Mouse (Mus musculus): ENCODE measurements around the gene Ppp6r2. TPM values are rescaled to one million over a fixed set of nuclear protein-coding genes. Genes with fewer than 3 reads are reported as not detected.

Gene Ppp6r2
- polyA plus RNA-seq, 1 experiment, result 49.8 TPM

GRCm38 (mm10) chr15:89286582-89286981 is 75.2 kb downstream of the Ppp6r2 start:
- H3K4me3 ChIP-seq (ENCODE audit: control insufficient read depth, low read depth, low read length), result no peak overlapping the region
- H3K4me1 ChIP-seq (ENCODE audit: control insufficient read depth, insufficient read depth, low read length), result no peaks in the 10 kb centered on the region
- TF ChIP-seq POLR2A (IDR thresholded peaks at IDR 0.05; ENCODE audit: control insufficient read depth, low read depth, low read length), result no peak
- TF ChIP-seq CTCF (IDR thresholded peaks at IDR 0.05; ENCODE audit: control insufficient read depth, insufficient read depth, insufficient replicate concordance, low read depth, low read length), result no peak
- H3K36me3 ChIP-seq (ENCODE audit: control insufficient read depth, insufficient read depth, low read length), result peaks cover 7% of the 10 kb centered on the region; the same call in 1 of the 2 replicates
- no peak overlapping the region for H3K27ac ChIP-seq (ENCODE audit: control insufficient read depth, insufficient read depth, low read depth, low read length)
- H3K27me3 ChIP-seq (ENCODE audit: control insufficient read depth, insufficient read depth, low read length), result no peaks in the 10 kb centered on the region

DNA sequence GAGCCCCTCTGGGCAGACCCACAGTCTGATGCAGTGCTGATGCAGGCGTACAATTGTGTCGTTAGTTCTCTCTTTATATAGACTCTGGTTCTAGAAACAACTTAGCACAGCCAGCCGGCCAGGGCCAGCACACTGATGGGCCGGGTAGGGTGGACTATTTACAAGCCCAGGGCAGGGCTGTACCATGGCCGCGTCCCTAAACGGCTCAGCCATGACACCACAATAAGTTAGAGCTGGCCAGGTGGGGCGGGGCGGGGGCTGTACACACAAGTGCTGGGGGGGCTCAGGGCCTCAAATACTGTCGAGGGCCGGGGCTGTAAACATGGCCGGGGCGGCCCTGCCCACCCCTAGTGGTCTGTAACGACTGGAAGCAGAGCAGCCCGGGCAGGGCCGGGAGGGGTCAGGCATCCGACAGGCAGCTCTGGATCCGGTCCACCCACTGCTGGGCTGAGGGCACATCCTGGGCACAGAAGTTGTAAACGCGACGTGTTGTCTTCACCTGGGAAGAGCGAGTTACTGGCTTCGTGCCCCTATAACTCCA is 76.9 kb downstream of the Ppp6r2 start:
- H3K4me1 ChIP-seq (ENCODE audit: control insufficient read depth, insufficient read depth, low read length), result no peaks in the 10 kb centered on the region
- no peak overlapping the region for H3K4me3 ChIP-seq (ENCODE audit: control insufficient read depth, low read depth, low read length)
- H3K36me3 ChIP-seq (ENCODE audit: control insufficient read depth, insufficient read depth, low read length), result peaks cover 7% of the 10 kb centered on the region; the same call in 1 of the 2 replicates
- TF ChIP-seq CTCF (IDR thresholded peaks at IDR 0.05; ENCODE audit: control insufficient read depth, insufficient read depth, insufficient replicate concordance, low read depth, low read length) (no peak), POLR2A (IDR thresholded peaks at IDR 0.05; ENCODE audit: control insufficient read depth, low read depth, low read length) (no peak)
- H3K27me3 ChIP-seq (ENCODE audit: control insufficient read depth, insufficient read depth, low read length), result no peaks in the 10 kb centered on the region
- H3K27ac ChIP-seq (ENCODE audit: control insufficient read depth, insufficient read depth, low read depth, low read length), result no peak overlapping the region

- TF ChIP-seq CTCF (IDR thresholded peaks at IDR 0.05; ENCODE audit: control insufficient read depth, insufficient read depth, insufficient replicate concordance, low read depth, low read length), result no peak
- TF ChIP-seq POLR2A (IDR thresholded peaks at IDR 0.05; ENCODE audit: control insufficient read depth, low read depth, low read length), result no peak
These were observed 78.1 kb downstream of the Ppp6r2 start for GRCm38 (mm10) chr15:89289455-89289854.

DNA sequence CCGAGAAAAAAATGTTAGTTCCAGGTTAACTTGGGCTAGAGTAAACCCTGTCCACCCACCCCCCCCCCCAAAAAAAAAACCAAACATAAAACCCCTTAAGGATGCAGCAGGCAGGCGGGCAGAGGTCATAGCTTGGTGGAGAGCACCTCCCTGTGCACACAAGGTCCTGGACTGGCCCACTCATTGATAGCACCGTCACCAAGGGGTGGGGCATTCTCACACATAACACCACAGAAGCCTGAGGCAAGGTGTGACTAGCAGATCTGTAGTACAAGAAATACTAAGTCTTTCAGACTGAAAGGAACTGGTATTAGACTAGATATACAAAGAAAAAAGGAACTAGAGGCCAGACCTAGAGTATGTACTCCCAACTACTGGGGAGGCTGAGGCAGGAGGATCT is 80.2 kb downstream of the Ppp6r2 start:
- H3K36me3 ChIP-seq (ENCODE audit: control insufficient read depth, insufficient read depth, low read length), result peaks cover 7% of the 10 kb centered on the region
- H3K4me3 ChIP-seq (ENCODE audit: control insufficient read depth, low read depth, low read length), result no peak overlapping the region
- no peak overlapping the region for H3K27ac ChIP-seq (ENCODE audit: control insufficient read depth, insufficient read depth, low read depth, low read length)
- no peak for TF ChIP-seq CTCF (IDR thresholded peaks at IDR 0.05; ENCODE audit: control insufficient read depth, insufficient read depth, insufficient replicate concordance, low read depth, low read length)
- no peak for TF ChIP-seq POLR2A (IDR thresholded peaks at IDR 0.05; ENCODE audit: control insufficient read depth, low read depth, low read length)
- H3K4me1 ChIP-seq (ENCODE audit: control insufficient read depth, insufficient read depth, low read length), result no peaks in the 10 kb centered on the region
- H3K27me3 ChIP-seq (ENCODE audit: control insufficient read depth, insufficient read depth, low read length), result no peaks in the 10 kb centered on the region

More at GRCm38 (mm10) chr15:89289455-89289854, 78.1 kb downstream of the Ppp6r2 start:
- H3K27ac ChIP-seq (ENCODE audit: control insufficient read depth, insufficient read depth, low read depth, low read length), result no peak overlapping the region
- H3K4me1 ChIP-seq (ENCODE audit: control insufficient read depth, insufficient read depth, low read length), result no peaks in the 10 kb centered on the region
- H3K27me3 ChIP-seq (ENCODE audit: control insufficient read depth, insufficient read depth, low read length), result no peaks in the 10 kb centered on the region
- peaks cover 7% of the 10 kb centered on the region; the same call in 1 of the 2 replicates for H3K36me3 ChIP-seq (ENCODE audit: control insufficient read depth, insufficient read depth, low read length)
- H3K4me3 ChIP-seq (ENCODE audit: control insufficient read depth, low read depth, low read length), result no peak overlapping the region

GRCm38 (mm10) chr15:89292795-89293194 is 81.4 kb downstream of the Ppp6r2 start:
- H3K27me3 ChIP-seq (ENCODE audit: control insufficient read depth, insufficient read depth, low read length), result no peaks in the 10 kb centered on the region
- no peak overlapping the region for H3K4me3 ChIP-seq (ENCODE audit: control insufficient read depth, low read depth, low read length)
- H3K4me1 ChIP-seq (ENCODE audit: control insufficient read depth, insufficient read depth, low read length), result no peaks in the 10 kb centered on the region
- peaks cover 6% of the 10 kb centered on the region for H3K36me3 ChIP-seq (ENCODE audit: control insufficient read depth, insufficient read depth, low read length)
- no peak for TF ChIP-seq CTCF (IDR thresholded peaks at IDR 0.05; ENCODE audit: control insufficient read depth, insufficient read depth, insufficient replicate concordance, low read depth, low read length)
- no peak for TF ChIP-seq POLR2A (IDR thresholded peaks at IDR 0.05; ENCODE audit: control insufficient read depth, low read depth, low read length)
- no peak overlapping the region for H3K27ac ChIP-seq (ENCODE audit: control insufficient read depth, insufficient read depth, low read depth, low read length)

- no peaks in the 10 kb centered on the region for H3K27me3 ChIP-seq (ENCODE audit: control insufficient read depth, insufficient read depth, low read length)
- H3K36me3 ChIP-seq (ENCODE audit: control insufficient read depth, insufficient read depth, low read length), result peaks cover 3% of the 10 kb centered on the region
- H3K27ac ChIP-seq (ENCODE audit: control insufficient read depth, insufficient read depth, low read depth, low read length), result no peak overlapping the region
- TF ChIP-seq CTCF (IDR thresholded peaks at IDR 0.05; ENCODE audit: control insufficient read depth, insufficient read depth, insufficient replicate concordance, low read depth, low read length), result no peak
- no peak for TF ChIP-seq POLR2A (IDR thresholded peaks at IDR 0.05; ENCODE audit: control insufficient read depth, low read depth, low read length)
- H3K4me3 ChIP-seq (ENCODE audit: control insufficient read depth, low read depth, low read length), result no peak overlapping the region
- H3K4me1 ChIP-seq (ENCODE audit: control insufficient read depth, insufficient read depth, low read length), result no peaks in the 10 kb centered on the region
These were observed 82.4 kb downstream of the Ppp6r2 start for GRCm38 (mm10) chr15:89293778-89294177.

GRCm38 (mm10) chr15:89295580-89296165 is 84.3 kb downstream of the Ppp6r2 start:
- TF ChIP-seq POLR2A (IDR thresholded peaks at IDR 0.05; ENCODE audit: control insufficient read depth, low read depth, low read length) (no peak), CTCF (IDR thresholded peaks at IDR 0.05; ENCODE audit: control insufficient read depth, insufficient read depth, insufficient replicate concordance, low read depth, low read length) (no peak)
- H3K27me3 ChIP-seq (ENCODE audit: control insufficient read depth, insufficient read depth, low read length), result no peaks in the 10 kb centered on the region
- H3K27ac ChIP-seq (ENCODE audit: control insufficient read depth, insufficient read depth, low read depth, low read length), result no peak overlapping the region
- H3K36me3 ChIP-seq (ENCODE audit: control insufficient read depth, insufficient read depth, low read length), result peaks cover 5% of the 10 kb centered on the region
- H3K4me3 ChIP-seq (ENCODE audit: control insufficient read depth, low read depth, low read length), result no peak overlapping the region
- no peaks in the 10 kb centered on the region for H3K4me1 ChIP-seq (ENCODE audit: control insufficient read depth, insufficient read depth, low read length)

Measured in testis, adult 2 months (tissue).